Mouse (Mus musculus): Measurements from ENCODE around the gene Polr2i.
A peak's percentile ranks its signal among the peaks of the same experiment; 100 is the strongest.

Polr2i gene

GRCm38 (mm10) chr7:30265935-30266334, 34.2 kb downstream of the Polr2i start:
- DNase-seq (ENCODE audit: extremely low spot score): no peak

- DNase-seq (ENCODE audit: extremely low spot score): no peak
Observed at GRCm38 (mm10) chr7:30266780-30267179, 35.0 kb downstream of the Polr2i start.

- no peak for DNase-seq (ENCODE audit: extremely low spot score)
Observed at GRCm38 (mm10) chr7:30269641-30270040, 37.9 kb downstream of the Polr2i start.

GRCm38 (mm10) chr7:30274383-30274782, 42.6 kb downstream of the Polr2i start:
- DNase-seq (ENCODE audit: extremely low spot score): no peak

GRCm38 (mm10) chr7:30278911-30279310, 47.2 kb downstream of the Polr2i start:
- no peak for DNase-seq (ENCODE audit: extremely low spot score)

GRCm38 (mm10) chr7:30279536-30279935, 47.8 kb downstream of the Polr2i start:
- no peak for DNase-seq (ENCODE audit: extremely low spot score)

- peak; percentile 92 for DNase-seq (ENCODE audit: extremely low spot score)
Observed at GRCm38 (mm10) chr7:30279951-30280669, 48.4 kb downstream of the Polr2i start, which contains the start of the genes Thap8 and Wdr62. TSS of gene Thap8 (plus strand) at chr7:30280094. TSS of gene Wdr62 (minus strand) at chr7:30280419.

GRCm38 (mm10) chr7:30280670-30281138, 49.0 kb downstream of the Polr2i start:
- peak; percentile 79 for DNase-seq (ENCODE audit: extremely low spot score)

- DNase-seq (ENCODE audit: extremely low spot score): no peak
Observed at GRCm38 (mm10) chr7:30281522-30281921, 49.8 kb downstream of the Polr2i start.

- DNase-seq (ENCODE audit: extremely low spot score): no peak
Observed at GRCm38 (mm10) chr7:30282740-30283139, 51.0 kb downstream of the Polr2i start.
